ENCODE assay signal across 19 mouse cellular contexts in genomic region chr5:120624427-120624826, GRCm38 (mm10). TPM values are rescaled to one million over a fixed set of nuclear protein-coding genes. Genes with fewer than 3 reads are reported as not detected.
"Had no signal": no experiment of that assay in that cellular context is flagged by ENCODE, and none has a peak within 500 bp of the region (broad histone marks: within the 10 kb centered on the region; RNA-seq: fewer than 3 reads in every experiment).

No protein-coding gene starts in this region.

- DNase-seq: gastrocnemius, adult 2 months; gastrocnemius, postnatal 10 days; gastrocnemius, postnatal 25 days; heart, adult 18-20 months; heart, postnatal 10 days; heart, postnatal 4 days; kidney, adult 18-20 months; kidney, adult 8-10 months; kidney, postnatal 10 days; kidney, postnatal 25 days; kidney, postnatal 4 days; liver; liver, embryonic 13.5 days; liver, postnatal 0 days had no signal

RNA-seq across cellular contexts. Expression of gene Cfap73, which starts 9.6 kb away (rescaled TPM):
- total RNA-seq: gastrocnemius, adult 2 months; gastrocnemius, postnatal 10 days; gastrocnemius, postnatal 25 days; gastrocnemius, postnatal 4 days; granulocyte monocyte progenitor cell, adult 5-6 weeks; heart, adult 18-20 months; heart, adult 8-10 months; heart, postnatal 10 days; heart, postnatal 25 days; heart, postnatal 4 days; left cerebral cortex, postnatal 25 days had no signal

RNA-seq across cellular contexts. Expression of gene Rasal1, which starts 24.2 kb away (rescaled TPM):
- total RNA-seq: gastrocnemius, adult 2 months; gastrocnemius, postnatal 25 days; gastrocnemius, postnatal 4 days; granulocyte monocyte progenitor cell, adult 5-6 weeks; heart, postnatal 25 days had no signal

RNA-seq across cellular contexts. Expression of gene Iqcd, which starts 35.6 kb away (rescaled TPM):
- total RNA-seq: gastrocnemius, adult 2 months; granulocyte monocyte progenitor cell, adult 5-6 weeks; heart, adult 18-20 months; heart, postnatal 25 days; heart, postnatal 4 days had no signal
